Mouse (Mus musculus) c-Kit-positive CD71-positive TER-119-negative erythroid progenitor cells, embryonic 14.5 days (primary cell): ENCODE data around the gene Aff3.
A peak's percentile ranks its signal among the peaks of the same experiment; 100 is the strongest.

Experiments
- DNase-seq: peaks from one replicate; pipeline ENCODE4 v3.0.0-alpha.2; 2013; ENCODE audit warnings: low read depth

The Aff3 gene

DNA sequence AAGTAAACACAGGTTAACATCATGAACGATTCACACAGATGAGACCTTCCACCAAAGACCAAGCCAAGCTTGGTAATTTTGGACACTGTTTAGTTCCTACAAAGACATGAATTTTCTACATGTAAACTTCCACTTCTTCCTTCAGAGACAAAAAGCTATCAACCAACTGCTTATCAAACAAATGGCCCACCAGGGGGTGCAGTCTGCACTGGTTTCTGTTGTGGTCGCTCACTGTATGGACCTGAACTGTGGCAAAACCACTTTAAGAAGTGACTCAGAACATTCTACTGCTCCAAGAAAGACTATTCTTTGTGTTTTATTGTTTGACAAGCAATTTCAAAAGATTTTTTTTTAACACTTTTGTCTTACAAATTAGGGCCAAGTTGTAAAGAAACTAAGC is 271.8 kb downstream of the Aff3 start:
- DNase-seq = peak; percentile 14

DNA sequence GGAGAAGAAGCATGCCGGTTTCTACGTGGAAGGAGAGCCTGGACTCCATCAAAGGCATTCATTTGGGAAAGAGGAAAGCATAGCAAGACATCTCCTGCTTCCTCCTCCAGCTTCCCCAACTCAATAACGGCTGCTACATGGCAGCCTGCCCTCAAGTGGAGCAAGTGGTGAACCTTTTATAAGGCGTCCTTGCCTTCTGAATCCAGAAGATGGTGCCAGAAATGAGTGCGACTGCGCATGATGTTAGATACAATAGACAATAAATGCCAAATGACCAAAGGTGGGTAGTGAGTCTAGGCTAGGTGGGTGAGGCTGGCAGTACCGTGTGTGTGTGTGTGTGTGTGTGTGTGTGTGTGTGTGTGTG is 273.9 kb downstream of the Aff3 start:
- DNase-seq = no peak

DNA sequence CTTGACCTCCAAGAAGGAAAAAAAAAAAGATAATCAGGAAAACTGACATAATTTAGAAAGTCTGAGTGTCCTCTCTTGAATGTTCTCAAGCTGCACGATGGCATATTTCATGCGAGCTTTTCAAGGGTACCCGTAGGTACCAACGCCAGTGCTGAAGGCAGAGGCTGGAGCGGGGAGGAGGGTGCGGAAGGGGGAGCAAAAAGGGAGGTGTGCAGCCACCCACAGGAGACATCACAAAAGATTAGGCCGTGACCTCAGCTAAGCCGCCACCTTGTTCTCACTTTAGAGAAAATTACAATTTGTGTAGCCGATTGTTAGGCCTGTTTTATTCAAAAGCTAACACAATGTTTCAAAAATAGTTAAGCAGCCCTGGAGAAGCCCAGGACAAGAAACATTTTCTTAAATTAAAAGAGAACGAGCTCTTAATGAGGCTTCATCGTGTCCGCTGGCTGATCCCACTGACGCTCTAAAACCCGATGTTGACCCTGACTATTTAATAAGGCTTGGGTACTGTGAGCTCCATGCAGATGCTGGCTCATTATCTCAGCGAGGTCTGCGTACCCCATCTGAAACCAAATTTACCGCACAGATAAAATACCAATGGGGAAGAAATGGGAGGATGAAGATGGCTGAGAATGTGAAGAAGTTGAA is 274.4 kb downstream of the Aff3 start:
- no peak for DNase-seq

DNA sequence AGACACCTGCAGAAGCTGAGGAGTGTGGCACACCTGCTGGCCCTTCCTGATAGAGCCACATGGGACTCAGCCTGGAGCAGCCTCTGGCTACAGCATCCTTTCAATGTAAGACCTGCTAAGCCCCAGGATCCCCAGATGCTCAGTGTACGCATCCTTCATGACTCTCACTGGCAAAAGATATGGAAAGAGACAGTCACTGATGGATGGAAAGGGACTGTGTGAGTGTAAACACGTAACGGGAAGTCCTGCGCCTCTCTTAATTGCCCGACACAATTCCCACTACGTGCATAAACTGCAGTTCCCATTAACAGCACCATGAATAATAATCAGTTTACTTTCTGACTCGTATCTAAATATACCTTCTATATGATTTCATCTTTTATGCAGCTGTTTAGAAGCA is 275.2 kb downstream of the Aff3 start:
- no peak for DNase-seq

DNA sequence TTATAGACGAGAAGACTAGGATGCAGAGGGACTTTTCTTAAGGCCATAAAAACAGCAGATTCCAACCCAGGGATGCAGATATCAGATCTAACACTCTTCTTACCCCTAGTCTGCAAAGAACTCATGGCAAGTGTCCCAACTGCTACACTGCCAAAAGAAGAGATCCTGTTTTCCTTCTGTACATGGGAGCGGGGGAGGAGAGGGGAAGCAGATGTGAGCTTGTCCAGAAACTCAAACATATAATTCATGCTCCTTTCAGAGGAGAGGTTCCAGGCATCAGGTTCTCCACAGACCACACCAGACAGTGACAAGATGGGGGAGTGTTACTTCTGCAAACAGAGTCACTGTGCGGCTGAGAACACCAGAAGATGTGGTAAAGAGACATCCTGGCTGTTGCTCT is 276.3 kb downstream of the Aff3 start:
- DNase-seq = no peak

DNA sequence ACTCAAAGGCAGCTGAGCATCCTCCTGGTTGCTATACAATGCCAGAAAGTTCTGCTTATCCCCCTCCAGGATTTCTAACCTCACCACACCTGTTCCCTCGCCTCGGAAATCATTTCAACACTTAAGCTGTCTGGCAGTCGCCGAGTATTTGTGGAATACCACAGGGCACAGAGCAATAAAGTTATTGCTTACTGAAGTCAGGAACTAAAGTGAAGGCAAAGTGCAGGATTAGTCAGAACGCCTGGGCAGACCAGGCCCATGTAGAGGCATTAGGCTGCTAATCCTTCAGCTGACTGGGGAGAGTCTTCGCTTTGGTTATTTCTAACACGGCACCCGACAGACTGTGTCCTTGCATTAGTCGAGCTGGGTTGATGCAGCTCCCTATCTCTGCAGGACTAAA is 277.3 kb downstream of the Aff3 start:
- DNase-seq = no peak

DNA sequence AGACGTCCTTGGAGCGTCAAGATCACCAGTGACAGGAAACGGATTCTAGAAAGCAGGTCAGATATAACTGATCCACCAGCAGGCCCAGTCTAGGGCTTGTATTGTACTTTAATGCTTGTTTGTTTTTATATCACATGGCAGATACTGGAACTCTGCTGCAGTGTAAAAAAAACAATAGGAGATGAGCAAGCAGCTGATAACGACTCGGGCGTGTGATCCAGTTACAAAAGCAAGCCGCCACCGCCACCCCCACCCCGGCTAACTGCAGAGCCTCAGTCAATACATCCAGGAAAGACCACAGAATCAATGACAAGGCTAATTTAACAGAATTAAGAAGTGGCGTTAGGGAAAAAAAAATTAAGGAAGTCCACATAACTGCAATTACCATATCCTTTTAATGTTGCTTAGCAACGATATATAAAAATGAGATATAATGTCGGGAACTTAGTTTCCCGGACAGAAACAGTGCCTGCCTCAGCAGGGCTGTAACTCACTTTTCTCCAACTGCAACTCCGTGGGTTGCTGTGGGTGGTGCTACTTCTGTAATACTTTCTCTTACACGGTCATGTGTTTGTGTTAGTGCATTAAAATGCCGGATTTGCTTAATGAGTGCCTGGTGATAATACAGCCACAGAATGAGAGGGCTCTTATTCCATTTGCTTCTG is 280.2 kb downstream of the Aff3 start:
- DNase-seq = no peak

DNA sequence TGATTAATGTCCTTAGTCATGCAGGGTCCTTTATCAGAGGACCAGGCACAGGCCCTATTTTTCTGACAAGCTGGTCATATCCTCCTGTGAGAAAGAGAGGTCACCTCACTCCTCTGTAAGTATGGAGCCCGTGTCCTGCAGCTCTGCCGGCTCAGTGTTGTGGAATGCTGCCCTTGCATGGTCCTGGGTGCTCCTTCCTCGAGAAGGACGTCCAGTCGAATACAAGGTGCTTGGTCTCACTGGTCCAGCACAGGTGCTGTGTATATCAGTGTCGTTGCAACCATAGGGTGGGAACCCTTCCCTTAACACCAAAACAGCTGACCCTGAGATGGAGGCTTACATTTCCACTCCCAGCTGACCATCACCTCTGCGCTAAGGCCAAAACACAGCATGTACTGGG is 280.7 kb downstream of the Aff3 start:
- no peak for DNase-seq

DNA sequence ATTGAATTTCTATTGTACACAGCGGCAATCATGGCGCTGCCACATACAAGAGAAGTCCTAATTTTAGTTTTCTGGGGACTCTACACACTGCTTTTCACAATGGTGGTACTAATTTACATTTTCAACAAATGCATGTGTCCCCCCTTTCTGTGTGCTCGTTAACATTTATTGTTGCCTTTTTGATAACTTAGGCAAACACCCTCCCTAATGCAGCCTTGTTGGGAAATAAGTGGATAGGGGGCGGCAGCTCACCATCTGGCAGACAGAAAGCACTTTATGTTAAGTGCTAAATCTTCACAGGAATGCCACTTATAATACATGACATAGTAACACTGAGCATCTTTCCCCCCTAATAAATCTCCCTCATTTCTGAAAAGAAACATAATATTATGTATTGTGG is 282.1 kb downstream of the Aff3 start:
- no peak for DNase-seq

DNA sequence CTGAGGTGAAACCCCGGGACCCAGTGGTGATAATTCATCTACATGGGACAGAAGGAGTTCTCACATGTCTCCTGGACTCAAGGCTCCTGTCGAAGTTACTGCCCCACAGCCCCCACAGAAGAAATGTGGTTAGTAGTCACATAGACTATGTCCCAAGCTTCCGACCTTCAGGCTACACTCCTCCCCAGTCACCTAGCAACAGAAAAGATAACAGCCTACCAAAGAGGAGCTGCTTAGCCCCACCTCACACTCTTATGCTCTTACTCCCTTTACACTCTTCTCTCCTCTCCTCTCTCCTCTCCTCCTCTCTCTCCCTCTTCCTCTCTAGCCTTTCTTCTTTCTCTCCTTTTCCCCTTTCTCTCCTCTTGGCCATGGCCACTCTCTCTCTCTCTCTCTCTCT is 286.8 kb downstream of the Aff3 start:
- no peak for DNase-seq

DNA sequence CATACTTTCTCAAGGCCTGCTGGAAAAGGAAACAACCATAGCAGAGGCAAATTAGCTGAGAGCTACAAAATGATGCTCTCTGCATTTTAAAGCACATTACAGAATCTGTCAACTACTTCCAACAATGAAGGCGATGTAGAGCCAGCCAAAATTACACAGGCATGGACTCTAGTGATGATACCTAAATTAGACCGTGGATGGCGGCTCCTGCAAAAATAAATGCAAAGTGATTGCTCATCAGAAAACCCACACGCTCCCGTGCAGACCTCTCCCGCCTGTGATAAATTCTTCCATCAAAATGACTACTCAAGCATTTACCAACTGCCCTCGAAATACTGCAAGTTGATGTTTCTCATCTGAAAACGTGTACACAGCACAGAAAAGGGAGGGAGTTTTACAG is 295.6 kb downstream of the Aff3 start:
- DNase-seq = no peak

DNA sequence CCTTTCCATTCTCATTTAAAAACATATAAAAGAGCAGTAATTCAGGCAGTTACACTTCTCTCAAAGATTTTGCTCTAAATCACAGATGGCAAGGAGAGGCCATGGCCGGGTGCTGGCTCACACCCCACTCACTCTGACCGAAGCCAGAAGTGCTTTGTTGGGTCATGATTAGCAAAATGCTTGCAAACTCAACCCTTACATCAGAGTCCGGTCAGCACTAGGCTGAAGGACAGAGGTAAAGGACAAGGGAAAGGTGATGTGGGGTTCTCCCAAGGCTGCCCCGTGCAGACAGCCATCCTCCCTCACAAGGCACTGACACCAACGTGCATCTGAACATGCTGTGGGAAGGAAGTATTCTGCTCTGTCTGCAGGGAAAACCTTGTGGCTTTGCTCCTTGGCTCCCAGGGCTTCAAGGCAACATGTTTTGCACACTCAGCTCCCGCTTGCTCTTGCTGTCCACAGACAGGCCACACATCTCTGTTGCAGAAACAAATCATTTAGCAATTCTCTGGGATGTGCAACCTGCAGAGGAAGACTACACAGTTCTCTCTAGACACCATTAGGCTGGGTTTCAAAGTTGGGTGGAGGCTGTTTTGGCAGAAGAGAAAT is 296.6 kb downstream of the Aff3 start:
- DNase-seq = no peak

DNA sequence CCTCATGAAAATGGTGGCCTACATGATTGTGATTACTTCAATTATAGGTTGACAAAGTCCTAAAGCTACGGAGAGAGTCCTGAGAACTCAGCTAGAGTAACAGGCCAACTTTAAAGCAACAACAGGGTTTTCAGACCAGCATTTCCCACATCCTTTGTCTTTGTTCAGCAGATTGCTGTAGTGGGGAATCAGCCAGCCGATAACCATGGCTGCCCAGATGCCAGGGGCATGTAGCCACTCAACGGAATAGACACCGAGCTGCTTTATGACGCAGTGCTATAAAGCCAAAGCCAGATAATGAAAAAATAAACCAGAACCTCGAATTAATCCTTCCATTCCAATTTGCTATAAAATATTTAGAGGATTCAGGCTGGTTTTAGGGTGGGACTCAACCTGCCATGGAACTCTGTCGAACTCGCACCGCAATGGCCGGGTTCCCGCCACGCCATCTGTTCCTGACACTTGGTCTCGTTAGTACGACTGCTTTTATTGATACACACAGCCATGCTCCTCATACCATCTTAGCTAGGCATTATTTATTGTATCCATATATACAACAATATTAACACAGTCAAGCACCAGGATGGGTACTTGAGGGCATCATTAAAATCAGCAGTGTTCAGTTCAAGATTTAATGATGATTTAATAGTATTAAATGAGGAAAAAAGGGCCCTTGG is 297.2 kb downstream of the Aff3 start:
- DNase-seq = no peak

DNA sequence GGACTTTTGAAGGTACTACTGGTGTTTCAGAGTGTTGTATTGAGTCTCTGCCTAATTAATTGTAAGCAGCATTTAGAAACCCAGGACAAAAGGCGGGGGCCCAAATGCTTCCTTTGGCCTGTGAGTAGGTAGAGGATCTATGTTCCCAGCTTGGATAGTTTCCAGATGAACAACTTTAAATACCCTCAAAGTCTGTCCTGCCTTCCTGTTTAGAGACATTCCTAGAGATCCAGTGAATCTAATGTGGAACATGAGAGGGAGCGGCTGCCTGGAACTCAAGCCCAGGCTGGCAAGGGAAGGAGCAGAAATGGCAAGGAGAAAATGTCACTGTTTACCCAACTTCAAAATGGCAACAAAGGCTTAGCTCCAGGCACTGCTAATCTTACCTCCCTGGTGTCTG is 300.9 kb downstream of the Aff3 start:
- no peak for DNase-seq

DNA sequence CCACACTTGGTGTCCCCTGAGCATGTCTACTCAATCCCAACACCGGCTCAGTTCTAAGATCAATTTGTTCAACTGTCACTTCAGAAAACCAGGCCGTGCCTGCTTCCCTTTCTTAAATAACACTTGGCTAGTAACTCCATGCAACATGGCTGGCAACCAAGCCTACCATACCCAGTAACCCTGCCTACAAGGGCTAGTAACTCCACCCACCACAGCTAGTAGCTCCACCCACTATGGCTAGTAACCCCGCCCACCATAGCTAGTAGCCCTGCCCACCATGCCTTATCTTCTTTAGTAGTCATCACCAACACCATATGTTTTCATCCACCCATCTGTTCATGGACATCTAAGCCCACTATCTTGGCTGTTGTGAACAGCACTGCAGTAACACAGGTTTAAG is 302.5 kb downstream of the Aff3 start:
- DNase-seq = no peak

DNA sequence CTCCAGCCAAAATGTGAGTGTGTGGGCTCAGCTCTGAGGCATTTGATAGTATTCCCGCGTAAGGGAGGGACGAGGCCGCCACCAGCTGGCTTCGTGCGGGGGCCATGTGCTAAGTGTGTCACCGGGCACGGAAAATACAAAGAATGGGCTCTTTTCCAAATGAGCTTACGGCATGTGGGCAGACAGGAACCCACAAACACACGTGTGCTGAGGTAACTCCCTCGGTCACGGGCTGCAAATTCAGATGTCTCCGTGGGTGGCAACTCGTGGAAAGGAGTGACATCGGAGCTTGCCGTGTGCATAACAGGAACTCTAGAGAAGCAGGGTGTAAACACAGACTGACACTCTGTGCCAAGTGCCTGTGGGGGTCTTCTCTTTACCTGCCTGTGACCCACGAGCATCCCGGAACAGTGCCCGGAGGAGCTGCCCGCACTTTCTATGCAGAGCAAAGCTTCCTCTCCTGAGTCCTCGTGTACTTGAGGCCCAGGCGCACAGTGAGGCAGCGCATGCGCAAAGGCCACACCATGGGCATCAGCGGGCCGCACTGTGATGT is 305.9 kb downstream of the Aff3 start:
- DNase-seq = no peak

DNA sequence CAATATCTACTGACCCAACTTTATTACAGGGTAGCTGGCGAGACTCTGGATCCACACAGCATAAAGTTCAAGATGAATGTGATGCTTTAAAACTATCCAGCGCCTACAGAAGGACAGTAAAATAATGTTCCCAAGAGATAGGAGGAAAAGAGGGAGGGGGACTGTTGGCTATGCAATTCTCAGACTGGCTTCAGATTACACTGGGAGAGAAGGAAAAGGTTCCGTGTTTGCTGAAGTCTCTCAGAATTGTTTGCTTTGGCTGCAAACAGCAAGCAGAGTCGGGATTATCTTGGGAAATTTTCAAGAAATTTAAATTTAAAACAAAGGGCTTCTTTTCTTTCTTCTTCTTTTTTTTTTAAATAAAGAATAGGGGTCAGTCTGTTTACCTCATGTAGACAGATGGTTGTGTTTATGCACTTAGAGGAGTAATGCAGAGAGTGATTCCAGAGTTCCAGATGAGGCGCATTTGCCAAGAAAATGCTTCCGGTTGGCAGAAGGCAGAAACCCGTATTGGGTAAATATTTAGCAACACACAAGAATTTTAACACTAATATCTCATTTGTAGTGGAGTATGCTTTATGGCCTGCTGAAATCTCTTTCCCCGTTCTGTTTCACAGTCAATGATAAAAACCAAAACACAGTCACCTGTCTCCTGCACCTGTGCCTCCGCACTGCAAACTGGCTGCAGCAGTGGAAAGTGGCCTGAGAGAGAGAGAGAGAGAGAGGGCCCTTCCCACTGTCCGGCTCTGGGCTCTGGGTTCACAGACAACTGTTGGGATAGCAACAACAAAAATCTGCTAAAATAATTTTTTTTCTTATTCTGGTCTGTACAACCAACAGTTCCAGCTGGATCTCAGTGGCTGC is 306.6 kb downstream of the Aff3 start:
- no peak for DNase-seq

DNA sequence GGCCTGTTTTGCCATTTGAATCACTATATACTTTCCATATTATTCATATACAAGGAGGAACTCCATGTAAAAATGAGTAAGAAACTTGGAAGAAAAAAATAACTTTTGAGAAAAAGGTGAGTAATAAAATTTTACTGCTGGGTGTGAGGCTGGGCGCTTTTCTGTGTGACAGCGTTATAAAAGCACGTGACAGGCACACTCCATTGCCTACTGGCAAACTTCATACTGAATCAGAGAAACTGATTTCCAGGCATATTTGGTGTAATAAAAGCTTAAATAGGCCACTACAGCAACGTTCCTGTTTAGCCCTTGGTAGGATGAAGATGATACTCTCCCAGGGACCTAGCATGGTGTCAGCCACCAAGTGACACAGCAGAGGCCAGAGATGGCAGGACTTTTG is 310.2 kb downstream of the Aff3 start:
- no peak for DNase-seq

DNA sequence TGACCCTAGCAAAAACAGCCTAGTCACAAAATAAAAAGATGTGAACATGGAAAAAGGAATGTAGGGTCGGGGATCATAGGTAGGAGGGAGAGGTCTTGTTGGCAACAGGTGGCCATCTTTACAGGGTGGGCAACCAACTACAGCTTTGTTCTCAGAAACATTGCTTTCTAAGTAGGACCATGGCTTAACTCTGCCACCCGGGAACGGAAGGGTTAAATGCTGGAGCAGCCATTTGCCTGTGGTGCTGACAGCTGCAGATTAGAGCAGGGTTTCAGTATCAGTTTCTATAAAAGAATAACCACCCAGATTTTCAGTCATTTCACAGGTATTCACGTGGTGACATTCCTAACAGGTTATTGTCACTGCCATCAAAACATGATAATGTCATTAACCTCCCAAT is 317.4 kb downstream of the Aff3 start:
- no peak for DNase-seq

DNA sequence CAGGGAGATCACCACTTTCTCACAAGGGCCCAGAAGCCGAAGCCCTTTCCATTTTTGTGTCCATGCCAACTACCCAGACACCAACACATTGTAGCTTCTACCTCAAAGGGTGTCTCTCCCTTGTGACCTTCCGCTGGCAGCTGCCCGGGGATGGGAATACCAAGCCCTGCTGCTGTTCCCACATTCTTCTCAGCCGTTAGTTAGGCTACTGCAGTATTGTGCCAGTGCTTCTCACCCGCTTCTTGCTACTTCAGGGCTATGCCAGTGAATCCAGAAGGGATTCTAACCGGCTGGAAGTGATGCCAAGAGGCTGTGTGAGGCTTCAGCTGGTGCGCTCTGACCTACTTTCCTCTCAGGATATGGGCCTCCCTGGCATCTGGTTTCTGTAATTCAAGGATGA is 330.5 kb downstream of the Aff3 start:
- DNase-seq = no peak

DNA sequence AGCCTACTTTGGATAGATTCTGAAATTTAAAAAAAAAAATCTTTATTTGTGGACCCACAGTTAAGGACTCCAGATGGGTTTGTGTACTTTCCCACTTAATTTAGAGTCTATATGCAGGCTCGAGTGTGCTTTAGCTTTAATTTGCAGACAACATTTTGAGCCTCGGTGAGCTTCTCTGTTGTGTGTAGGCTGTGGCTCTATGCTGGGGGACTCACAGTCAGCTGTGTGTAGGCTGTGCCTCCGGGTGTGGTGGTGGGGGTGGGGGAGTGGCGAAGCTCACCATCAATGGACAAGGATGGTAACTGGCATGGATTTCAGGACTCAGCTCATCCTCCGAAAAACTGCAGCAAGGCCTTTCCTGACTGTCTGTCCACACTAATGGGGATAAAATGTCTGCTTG is 331.8 kb downstream of the Aff3 start:
- no peak for DNase-seq

DNA sequence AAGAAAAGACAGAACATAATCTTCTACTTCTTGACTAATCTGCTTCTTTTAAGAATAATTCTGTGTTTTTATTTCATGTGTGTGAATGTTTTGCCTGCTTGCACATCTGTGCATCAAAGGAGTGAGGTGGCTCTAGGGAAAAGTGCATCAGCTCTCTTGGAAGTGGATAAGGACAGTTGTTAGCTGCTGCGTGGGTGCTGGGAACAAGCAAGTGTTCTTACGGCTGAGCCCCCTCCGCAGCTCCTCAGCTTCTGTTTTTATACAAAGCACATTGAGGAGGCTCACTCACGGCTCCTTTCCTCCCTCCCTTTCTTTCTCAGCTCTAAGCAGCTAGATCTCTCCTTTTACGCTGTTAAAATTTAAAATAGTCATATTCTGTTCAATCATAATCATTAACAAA is 340.5 kb downstream of the Aff3 start:
- DNase-seq = no peak
